Mouse (Mus musculus) embryonic fibroblast, embryonic 13.5 days (primary cell): ENCODE measurements around the gene Gps1. TPM values are rescaled to one million over a fixed set of nuclear protein-coding genes. Genes with fewer than 3 reads are reported as not detected.
"Not testable (repeated sequence)": the region's sequence is repeated elsewhere in the genome, so short reads cannot be mapped to it uniquely, and the experiment has no call there.

Source experiments
- H3K27ac ChIP-seq: 2 replicates; pipeline ENCODE4 v1.5.1; 2012; ENCODE audit warnings: low read length, control low read depth, inconsistent platforms; ENCODE audit not compliant: insufficient read depth
- H3K4me1 ChIP-seq: 2 replicates; pipeline ENCODE4 v1.6.1; 2011; ENCODE audit warnings: low read length; ENCODE audit not compliant: control insufficient read depth, insufficient read depth
- H3K4me3 ChIP-seq: 2 replicates; pipeline ENCODE4 v1.5.1; 2011; ENCODE audit warnings: mild to moderate bottlenecking, control low read depth, low read length; ENCODE audit not compliant: insufficient read depth
- CTCF ChIP-seq: IDR thresholded peaks from 2 replicates; pipeline ENCODE4 v1.5.1; 2011; ENCODE audit warnings: mild to moderate bottlenecking, control low read depth, low read length, moderate library complexity, borderline replicate concordance; ENCODE audit not compliant: insufficient read depth
- POLR2A ChIP-seq: IDR thresholded peaks from 2 replicates; pipeline ENCODE4 v1.6.1; 2011; ENCODE audit warnings: low read depth, mild to moderate bottlenecking, control low read depth, low read length, moderate library complexity
- polyA plus RNA-seq: library from polyadenylated mRNA; stranded (reverse); fragments of >200 nt; gene quantifications from 2 replicates; pipeline ENCODE4 v1.2.4, GENCODE M21; 2011; ENCODE audit warnings: low read depth; ENCODE audit not compliant: missing spikeins, insufficient read length

The Gps1 gene
- polyA plus RNA-seq, 1 experiment = 103 TPM

- Histone ChIP-seq H3K27ac (no peak overlapping the region), H3K4me3 (no peak overlapping the region), H3K4me1 (no peaks in the 10 kb centered on the region)
- no peak for TF ChIP-seq POLR2A
- TF ChIP-seq CTCF = no peak
These were observed 15.9 kb upstream of the Gps1 start for GRCm38 (mm10) chr11:120768206-120768605.

- TF ChIP-seq CTCF (no peak), POLR2A (no peak)
- Histone ChIP-seq H3K4me1 (peaks cover 2% of the 10 kb centered on the region; the same call in 1 of the 2 replicates), H3K27ac (no peak overlapping the region), H3K4me3 (no peak overlapping the region)
These were observed 11.3 kb upstream of the Gps1 start for GRCm38 (mm10) chr11:120772749-120773148.

GRCm38 (mm10) chr11:120773463-120774190, 10.4 kb upstream of the Gps1 start:
- no peak for TF ChIP-seq CTCF
- no peak for TF ChIP-seq POLR2A
- H3K27ac ChIP-seq = no peak overlapping the region

GRCm38 (mm10) chr11:120775774-120776469, 8.2 kb upstream of the Gps1 start:
- TF ChIP-seq POLR2A (no peak), CTCF (peak; percentile 100)
- no peak overlapping the region for H3K27ac ChIP-seq
- peaks cover 2% of the 10 kb centered on the region; the same call in 1 of the 2 replicates for H3K4me1 ChIP-seq
- no peak overlapping the region for H3K4me3 ChIP-seq

More at GRCm38 (mm10) chr11:120773463-120774190, 10.4 kb upstream of the Gps1 start:
- Histone ChIP-seq H3K4me3 (no peak overlapping the region), H3K4me1 (peaks cover 2% of the 10 kb centered on the region; the same call in 1 of the 2 replicates)

GRCm38 (mm10) chr11:120777123-120777522, 6.9 kb upstream of the Gps1 start:
- Histone ChIP-seq H3K4me1 (peaks cover 2% of the 10 kb centered on the region; the same call in 1 of the 2 replicates), H3K27ac (no peak overlapping the region), H3K4me3 (no peak overlapping the region)
- no peak for TF ChIP-seq POLR2A
- TF ChIP-seq CTCF = no peak

- H3K4me1 ChIP-seq = no peaks in the 10 kb centered on the region
- no peak overlapping the region for H3K27ac ChIP-seq
- H3K4me3 ChIP-seq = no peak overlapping the region
- no peak for TF ChIP-seq CTCF
- no peak for TF ChIP-seq POLR2A
These were observed 4.2 kb upstream of the Gps1 start for GRCm38 (mm10) chr11:120779876-120780275.

- H3K4me1 ChIP-seq, H3K4me3 ChIP-seq: not testable (repeated sequence)
These were observed 2.7 kb upstream of the Gps1 start for GRCm38 (mm10) chr11:120781361-120781760.

GRCm38 (mm10) chr11:120783426-120784063, 527 bp upstream of the Gps1 start:
- no peak for TF ChIP-seq POLR2A
- no peak for TF ChIP-seq CTCF
- H3K4me1 ChIP-seq = peaks cover 3% of the 10 kb centered on the region; the same call in 1 of the 2 replicates
- H3K27ac ChIP-seq = no peak overlapping the region
- peak overlapping the region; percentile 83 for H3K4me3 ChIP-seq

More at GRCm38 (mm10) chr11:120781361-120781760, 2.7 kb upstream of the Gps1 start:
- not testable (repeated sequence) for H3K27ac ChIP-seq

GRCm38 (mm10) chr11:120785145-120785544, 1.1 kb downstream of the Gps1 start:
- H3K27ac ChIP-seq = no peak overlapping the region
- peaks cover 3% of the 10 kb centered on the region; the same call in 1 of the 2 replicates for H3K4me1 ChIP-seq
- peak overlapping the region; percentile 90 for H3K4me3 ChIP-seq
- TF ChIP-seq CTCF = no peak
- TF ChIP-seq POLR2A = no peak

- not testable (repeated sequence) for H3K4me1 ChIP-seq, H3K4me3 ChIP-seq, H3K27ac ChIP-seq
These were observed 4.4 kb downstream of the Gps1 start for GRCm38 (mm10) chr11:120788460-120788859.
